Mouse (Mus musculus): ENCODE data around the gene Vangl2. TPM values are rescaled to one million over a fixed set of nuclear protein-coding genes. Genes with fewer than 3 reads are reported as not detected.

Vangl2 gene
- total and polyA plus RNA-seq, 3 experiments: 1.3 TPM

- no peaks in the 10 kb centered on the region for H3K27me3 ChIP-seq (ENCODE audit: control insufficient read depth, insufficient read depth, low read length)
- peak overlapping the region; percentile 72; the same call in 1 of the 2 replicates for H3K27ac ChIP-seq
- peak overlapping the region; percentile 85 for H3K4me3 ChIP-seq
- TF ChIP-seq EP300 (IDR thresholded peaks at IDR 0.05; ENCODE audit: insufficient read depth, low read depth, low read length) (no peak), POLR2A (IDR thresholded peaks at IDR 0.05; ENCODE audit: insufficient read depth, low read depth, low read length) (no peak), CTCF (IDR thresholded peaks at IDR 0.05) (no peak)
- DNase-seq: peak in 1 of 2 experiments; percentile 38
- no peaks in the 10 kb centered on the region for H3K36me3 ChIP-seq (ENCODE audit: control insufficient read depth, insufficient read depth, low read length)
- peaks cover 3% of the 10 kb centered on the region; the same call in 1 of the 2 replicates for H3K4me1 ChIP-seq (ENCODE audit: control insufficient read depth, insufficient read depth, low read length)
- no peaks in the 10 kb centered on the region for H3K79me2 ChIP-seq (replicated peaks; ENCODE audit: control insufficient read depth, insufficient read depth, low read length)
- peak overlapping the region; percentile 93 for H3K9ac ChIP-seq (ENCODE audit: low read depth, low read length)
- 9% methylated on average over 23 of the region's 23 CpGs for WGBS
- intact Hi-C loops (cut with DNase I): loop anchor here (10.0 kb wide), 1 partner anchor 458 kb away; the partner anchor contains the start of gene Igsf9
These were observed 1.9 kb downstream of the Vangl2 start for GRCm38 (mm10) chr1:172026201-172026901.

GRCm38 (mm10) chr1:172025201-172025904 lies 2.9 kb downstream of the Vangl2 start:
- H3K27me3 ChIP-seq (ENCODE audit: control insufficient read depth, insufficient read depth, low read length): no peaks in the 10 kb centered on the region
- H3K36me3 ChIP-seq (ENCODE audit: control insufficient read depth, insufficient read depth, low read length): no peaks in the 10 kb centered on the region
- DNase-seq: no peak
- H3K79me2 ChIP-seq (replicated peaks; ENCODE audit: control insufficient read depth, insufficient read depth, low read length): no peaks in the 10 kb centered on the region
- no peak overlapping the region for H3K9ac ChIP-seq (ENCODE audit: low read depth, low read length)
- H3K4me3 ChIP-seq: no peak overlapping the region
- peaks cover 3% of the 10 kb centered on the region; the same call in 1 of the 2 replicates for H3K4me1 ChIP-seq (ENCODE audit: control insufficient read depth, insufficient read depth, low read length)
- intact Hi-C loops (cut with DNase I): loop anchor here (10.0 kb wide), 1 partner anchor 459 kb away; the partner anchor contains the start of gene Igsf9
- H3K27ac ChIP-seq: no peak overlapping the region
- WGBS: 82% methylated on average over 8 of the region's 8 CpGs
- no peak for TF ChIP-seq CTCF (IDR thresholded peaks at IDR 0.05)
- no peak for TF ChIP-seq EP300 (IDR thresholded peaks at IDR 0.05; ENCODE audit: insufficient read depth, low read depth, low read length)
- no peak for TF ChIP-seq POLR2A (IDR thresholded peaks at IDR 0.05; ENCODE audit: insufficient read depth, low read depth, low read length)

GRCm38 (mm10) chr1:172024140-172024895 lies 3.9 kb downstream of the Vangl2 start:
- H3K27me3 ChIP-seq (ENCODE audit: control insufficient read depth, insufficient read depth, low read length): no peaks in the 10 kb centered on the region
- DNase-seq: no peak
- 64% methylated on average over 9 of the region's 9 CpGs for WGBS
- no peaks in the 10 kb centered on the region for H3K36me3 ChIP-seq (ENCODE audit: control insufficient read depth, insufficient read depth, low read length)
- TF ChIP-seq EP300 (IDR thresholded peaks at IDR 0.05; ENCODE audit: insufficient read depth, low read depth, low read length): no peak
- TF ChIP-seq CTCF (IDR thresholded peaks at IDR 0.05): no peak
- TF ChIP-seq POLR2A (IDR thresholded peaks at IDR 0.05; ENCODE audit: insufficient read depth, low read depth, low read length): no peak
- no peaks in the 10 kb centered on the region for H3K79me2 ChIP-seq (replicated peaks; ENCODE audit: control insufficient read depth, insufficient read depth, low read length)
- H3K9ac ChIP-seq (ENCODE audit: low read depth, low read length): no peak overlapping the region
- H3K27ac ChIP-seq: no peak overlapping the region
- H3K4me3 ChIP-seq: no peak overlapping the region
- H3K4me1 ChIP-seq (ENCODE audit: control insufficient read depth, insufficient read depth, low read length): peaks cover 3% of the 10 kb centered on the region; the same call in 1 of the 2 replicates
- intact Hi-C loops (cut with DNase I): loop anchor here (10.0 kb wide), 1 partner anchor 460 kb away; the partner anchor contains the start of gene Igsf9

GRCm38 (mm10) chr1:172019863-172020521 lies 8.3 kb downstream of the Vangl2 start:
- no peak for TF ChIP-seq POLR2A (IDR thresholded peaks at IDR 0.05; ENCODE audit: insufficient read depth, low read depth, low read length)
- no peaks in the 10 kb centered on the region for H3K79me2 ChIP-seq (replicated peaks; ENCODE audit: control insufficient read depth, insufficient read depth, low read length)
- H3K36me3 ChIP-seq (ENCODE audit: control insufficient read depth, insufficient read depth, low read length): no peaks in the 10 kb centered on the region
- no peak overlapping the region for H3K27ac ChIP-seq
- H3K4me3 ChIP-seq: no peak overlapping the region
- no peak overlapping the region for H3K9ac ChIP-seq (ENCODE audit: low read depth, low read length)
- intact Hi-C loops (cut with DNase I): loop anchor here (10.0 kb wide), 1 partner anchor 465 kb away; the partner anchor contains the start of gene Igsf9
- H3K27me3 ChIP-seq (ENCODE audit: control insufficient read depth, insufficient read depth, low read length): no peaks in the 10 kb centered on the region
- peaks cover 3% of the 10 kb centered on the region; the same call in 1 of the 2 replicates for H3K4me1 ChIP-seq (ENCODE audit: control insufficient read depth, insufficient read depth, low read length)
- DNase-seq: no peak
- WGBS: 76% methylated on average over 10 of the region's 10 CpGs

GRCm38 (mm10) chr1:172019339-172019738 lies 8.9 kb downstream of the Vangl2 start:
- Histone ChIP-seq H3K27me3 (ENCODE audit: control insufficient read depth, insufficient read depth, low read length) (no peaks in the 10 kb centered on the region), H3K4me3 (no peak overlapping the region), H3K9ac (ENCODE audit: low read depth, low read length) (no peak overlapping the region), H3K79me2 (replicated peaks; ENCODE audit: control insufficient read depth, insufficient read depth, low read length) (no peaks in the 10 kb centered on the region), H3K4me1 (ENCODE audit: control insufficient read depth, insufficient read depth, low read length) (peaks cover 3% of the 10 kb centered on the region; the same call in 1 of the 2 replicates), H3K36me3 (ENCODE audit: control insufficient read depth, insufficient read depth, low read length) (no peaks in the 10 kb centered on the region), H3K27ac (no peak overlapping the region)
- DNase-seq: no peak
- intact Hi-C loops (cut with DNase I): no loop called here
- 97% methylated on average over 4 of the region's 4 CpGs for WGBS
- TF ChIP-seq EP300 (IDR thresholded peaks at IDR 0.05; ENCODE audit: insufficient read depth, low read depth, low read length) (no peak), POLR2A (IDR thresholded peaks at IDR 0.05; ENCODE audit: insufficient read depth, low read depth, low read length) (no peak)
